Mouse (Mus musculus): ENCODE measurements around the gene Fahd1. TPM values are rescaled to one million over a fixed set of nuclear protein-coding genes. Genes with fewer than 3 reads are reported as not detected.

Fahd1 gene
- polyA plus RNA-seq (2012; ENCODE audit: low replicate concordance): 6.2 and 6.5 TPM in 2 replicates

GRCm38 (mm10) chr17:24850065-24850772 lies at the start of gene Fahd1:
Gene Fahd1, minus strand, starts transcription at chr17:24850364.

DNA sequence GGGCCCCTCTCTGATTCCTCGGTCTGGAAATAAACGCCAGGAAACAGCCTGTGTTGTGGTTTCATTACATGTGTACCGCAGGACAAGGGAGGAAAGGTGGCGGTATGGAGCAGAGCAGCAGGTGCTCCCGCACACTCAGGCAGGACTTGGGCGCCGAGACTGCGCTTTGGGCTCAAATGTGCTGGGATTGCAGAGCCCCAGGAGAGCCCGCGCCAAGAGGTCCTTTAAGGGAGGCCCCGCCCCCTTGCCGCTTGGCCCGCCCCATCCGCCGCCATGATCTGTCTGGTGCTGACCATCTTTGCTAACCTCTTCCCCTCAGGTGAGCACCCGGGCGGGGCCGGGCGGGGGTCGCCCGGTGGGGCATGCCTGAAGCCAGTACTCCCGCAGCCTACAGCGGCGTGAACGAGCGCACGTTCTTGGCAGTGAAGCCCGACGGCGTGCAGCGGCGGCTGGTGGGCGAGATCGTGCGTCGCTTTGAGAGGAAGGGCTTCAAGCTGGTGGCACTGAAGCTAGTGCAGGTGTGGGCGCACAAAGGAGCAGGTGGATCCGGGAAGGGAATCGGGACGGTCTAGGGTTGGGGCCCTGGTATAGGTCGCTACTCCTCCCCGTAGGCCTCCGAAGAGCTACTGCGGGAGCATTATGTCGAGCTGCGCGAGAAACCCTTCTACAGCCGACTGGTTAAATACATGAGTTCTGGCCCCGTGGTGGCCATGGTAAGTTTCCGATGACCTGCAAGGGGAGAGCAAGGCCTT lies 46.3 kb upstream of the Fahd1 start, which contains the start of gene Nme3:
Gene Nme3 (plus strand): TSS at position 260 of the 752 bp plus-strand sequence.

GRCm38 (mm10) chr17:24894995-24895547 lies 44.9 kb upstream of the Fahd1 start, which contains the start of the genes Eme2 and Mrps34:
Gene Eme2, minus strand, starts transcription at chr17:24895087.
Gene Mrps34, plus strand, starts transcription at chr17:24895116.

DNA sequence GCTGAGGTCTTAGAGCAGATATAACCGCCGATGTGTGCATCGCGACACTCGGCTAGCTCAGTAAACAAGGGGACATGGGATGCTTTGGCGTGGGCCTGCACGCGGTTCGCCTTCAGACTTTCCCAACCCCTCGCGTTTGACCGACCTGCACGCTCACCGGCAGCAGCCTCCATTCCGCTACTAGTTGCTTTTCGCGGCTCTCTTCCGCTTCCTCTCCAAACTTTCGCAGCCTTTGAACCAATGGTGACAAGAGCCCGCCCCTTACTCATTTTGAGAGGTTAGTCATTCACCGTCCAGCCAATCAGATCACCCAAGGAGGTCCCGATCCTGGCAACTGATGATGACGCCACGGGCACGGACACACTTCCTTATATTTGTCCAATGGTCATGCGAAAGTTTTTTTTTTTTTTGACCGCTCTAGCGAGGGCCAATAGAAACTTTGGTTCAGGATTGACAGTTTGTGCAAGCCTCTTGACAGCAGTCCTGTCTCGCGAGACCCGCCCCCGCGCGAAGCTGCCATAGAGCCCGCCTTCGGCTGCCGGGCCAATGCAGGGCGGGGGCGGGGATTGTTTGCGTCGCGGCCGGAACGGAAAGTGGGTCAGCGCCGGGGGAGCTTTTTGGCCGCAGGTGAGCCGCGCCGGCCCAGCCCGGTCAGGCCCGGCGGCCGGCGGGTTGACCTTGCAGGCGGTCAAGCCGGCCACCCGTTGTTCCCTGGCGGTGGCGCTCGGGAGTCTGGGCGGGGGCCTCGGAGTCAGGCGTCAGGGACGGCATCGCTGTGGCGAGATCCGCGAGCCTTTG lies 36.2 kb upstream of the Fahd1 start, which contains the start of the genes Nubp2 and Spsb3:
Gene Nubp2 (minus strand): TSS at position 216 of the 798 bp plus-strand sequence.
Gene Spsb3 (plus strand): TSS at position 510 of the 798 bp plus-strand sequence.

DNA sequence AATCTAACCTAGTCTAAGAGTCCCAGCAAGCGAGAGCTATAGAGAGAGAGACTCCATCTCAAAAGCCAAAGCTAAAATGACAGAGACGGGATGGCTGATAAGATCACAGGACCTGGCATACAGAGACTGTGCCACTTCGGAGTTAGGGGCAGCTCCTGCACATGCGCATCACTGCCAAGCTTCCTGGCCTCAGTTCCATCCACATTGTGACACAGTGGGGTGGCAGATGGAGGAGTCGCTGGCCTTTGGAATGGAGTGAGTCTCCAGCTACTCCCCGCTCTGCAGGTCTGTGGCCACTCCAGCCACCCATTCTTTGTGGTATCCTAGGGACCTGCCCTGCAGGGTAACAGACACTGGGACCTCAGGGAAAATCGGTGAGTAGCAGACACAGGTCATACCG lies 15.6 kb upstream of the Fahd1 start, which contains the start of gene Igfals:
Gene Igfals (plus strand): TSS at position 222 of the 400 bp plus-strand sequence.

DNA sequence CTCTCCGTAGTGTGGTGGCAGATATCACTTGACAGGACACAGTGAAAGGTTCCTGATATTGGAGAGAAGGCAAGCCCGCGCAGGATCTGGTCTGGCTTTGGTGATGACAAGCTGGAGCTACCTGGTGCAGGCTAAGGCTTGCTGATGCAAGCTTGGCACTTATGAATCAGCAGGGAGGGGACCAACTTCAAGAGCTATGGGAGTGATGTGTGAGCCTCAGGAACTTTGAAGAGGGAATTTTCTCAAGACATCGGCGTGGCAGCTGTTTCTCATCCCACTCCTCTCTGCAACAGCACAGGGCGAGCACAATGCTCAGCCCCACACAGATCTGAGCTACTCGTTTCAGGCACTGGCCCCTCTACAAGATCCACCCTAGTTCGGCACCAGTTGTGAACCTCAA lies 10.3 kb downstream of the Fahd1 start, which contains the start of gene Hagh:
Gene Hagh (plus strand): TSS at position 302 of the 400 bp plus-strand sequence.

DNA sequence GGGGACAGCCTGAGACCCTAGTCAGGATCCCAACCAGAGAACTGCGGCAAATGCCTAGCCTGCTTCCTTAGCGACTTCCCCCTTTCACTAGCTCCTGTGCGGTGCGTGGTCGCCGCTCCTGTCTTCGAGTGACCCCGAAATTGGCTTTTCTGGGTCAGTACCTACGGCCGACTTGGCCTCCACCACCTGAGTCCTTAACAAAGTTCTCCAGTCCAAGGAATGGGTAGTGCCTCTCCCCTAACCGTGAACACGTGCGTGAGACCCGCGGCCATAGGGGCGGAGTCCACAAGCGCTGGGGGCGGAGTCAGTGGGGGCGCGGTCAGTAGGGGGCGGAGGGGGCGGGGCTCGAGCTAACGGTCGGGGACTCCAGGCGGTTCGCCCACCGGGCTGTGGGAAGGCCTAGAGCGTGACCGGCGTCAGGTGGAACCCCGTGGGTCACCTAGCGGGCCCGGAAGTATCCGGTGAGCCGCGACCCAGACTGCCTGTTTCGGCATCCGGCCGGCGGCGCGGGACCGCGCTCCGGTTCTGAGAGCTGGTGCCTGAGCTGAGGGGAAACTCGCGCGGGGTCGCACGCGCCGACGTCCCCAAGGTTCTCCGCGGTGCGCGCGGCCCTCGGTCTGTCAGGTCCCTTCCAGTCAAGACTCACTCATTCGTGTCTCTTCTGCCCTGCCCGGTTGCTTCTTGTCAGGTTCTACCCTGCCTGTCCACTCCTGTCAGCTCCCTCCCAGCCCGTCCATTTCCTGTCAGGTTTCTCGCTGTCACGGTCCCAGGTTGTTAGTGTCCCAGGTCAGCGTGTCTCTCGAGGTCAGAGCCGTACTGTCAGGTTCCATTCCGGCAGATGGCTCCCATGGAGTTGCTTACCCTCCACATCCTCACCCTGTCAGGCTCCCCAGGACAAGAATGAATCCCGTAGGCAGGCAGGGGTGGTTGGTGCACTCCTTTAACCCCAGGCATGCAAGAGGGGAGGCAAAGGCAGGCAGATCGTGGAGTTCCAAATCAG lies 45.9 kb downstream of the Fahd1 start, which contains the start of gene Meiob:
Gene Meiob (plus strand): TSS at position 338 of the 1,000 bp plus-strand sequence.

Other genes with a start within 250 kb of the Fahd1 start
- gene Tsc2, start 217.7 kb downstream of the Fahd1 start, polyA plus RNA-seq (2012; ENCODE audit: low replicate concordance): 37.0 and 60.0 TPM in 2 replicates
- 4.3 and 4.4 TPM in 2 replicates for gene Nthl1, start 217.7 kb downstream of the Fahd1 start, polyA plus RNA-seq (2012; ENCODE audit: low replicate concordance)
- gene Slc9a3r2, start 200.0 kb downstream of the Fahd1 start, polyA plus RNA-seq (2012; ENCODE audit: low replicate concordance): 2.0 and 5.8 TPM in 2 replicates
- 1.1 and 4.6 TPM in 2 replicates for gene Npw, start 191.9 kb downstream of the Fahd1 start, polyA plus RNA-seq (2012; ENCODE audit: low replicate concordance)
- gene Zfp598, start 180.7 kb downstream of the Fahd1 start, polyA plus RNA-seq (2012; ENCODE audit: low replicate concordance): 144 and 147 TPM in 2 replicates
- 0.56 and 0.62 TPM in 2 replicates for gene Syngr3, start 160.4 kb downstream of the Fahd1 start, polyA plus RNA-seq (2012; ENCODE audit: low replicate concordance)
- 134 TPM in 2 replicates for gene Gfer, start 154.2 kb downstream of the Fahd1 start, polyA plus RNA-seq (2012; ENCODE audit: low replicate concordance)
- gene Noxo1, start 154.1 kb downstream of the Fahd1 start, polyA plus RNA-seq (2012; ENCODE audit: low replicate concordance): 0.69 and 1.8 TPM in 2 replicates
- gene Tbl3, start 142.7 kb downstream of the Fahd1 start, polyA plus RNA-seq (2012; ENCODE audit: low replicate concordance): 20.7 and 32.9 TPM in 2 replicates
- 0.42 and 0.46 TPM in 2 replicates for gene Rnf151, start 132.3 kb downstream of the Fahd1 start, polyA plus RNA-seq (2012; ENCODE audit: low replicate concordance)
- gene Rps2, start 132.2 kb downstream of the Fahd1 start, polyA plus RNA-seq (2012; ENCODE audit: low replicate concordance): 69.0 and 456 TPM in 2 replicates
- 350 and 503 TPM in 2 replicates for gene Ndufb10, start 125.9 kb downstream of the Fahd1 start, polyA plus RNA-seq (2012; ENCODE audit: low replicate concordance)
- gene Rpl3l, start 122.5 kb downstream of the Fahd1 start, polyA plus RNA-seq (2012; ENCODE audit: low replicate concordance): not detected in 2 replicates
- gene Msrb1, start 113.7 kb downstream of the Fahd1 start, polyA plus RNA-seq (2012; ENCODE audit: low replicate concordance): 9.9 and 15.7 TPM in 2 replicates
- gene Hs3st6, start 97.4 kb downstream of the Fahd1 start, polyA plus RNA-seq (2012; ENCODE audit: low replicate concordance): not detected in 2 replicates
- gene Meiob, start 46.1 kb downstream of the Fahd1 start, polyA plus RNA-seq (2012; ENCODE audit: low replicate concordance): not detected in 2 replicates
- 39.1 and 51.7 TPM in 2 replicates for gene Hagh, start 10.2 kb downstream of the Fahd1 start, polyA plus RNA-seq (2012; ENCODE audit: low replicate concordance)
- gene Igfals, start 15.6 kb upstream of the Fahd1 start, polyA plus RNA-seq (2012; ENCODE audit: low replicate concordance): 0.14 TPM in 1 of 2 replicates, not detected in the other
- 10.5 and 114 TPM in 2 replicates for gene Nubp2, start 36.0 kb upstream of the Fahd1 start, polyA plus RNA-seq (2012; ENCODE audit: low replicate concordance)
- gene Spsb3, start 36.3 kb upstream of the Fahd1 start, polyA plus RNA-seq (2012; ENCODE audit: low replicate concordance): 21.6 and 45.5 TPM in 2 replicates
- gene Eme2, start 44.7 kb upstream of the Fahd1 start, polyA plus RNA-seq (2012; ENCODE audit: low replicate concordance): 31.8 and 37.9 TPM in 2 replicates
- 81.1 and 115 TPM in 2 replicates for gene Mrps34, start 44.8 kb upstream of the Fahd1 start, polyA plus RNA-seq (2012; ENCODE audit: low replicate concordance)
- 16.0 and 19.6 TPM in 2 replicates for gene Nme3, start 46.1 kb upstream of the Fahd1 start, polyA plus RNA-seq (2012; ENCODE audit: low replicate concordance)
- gene Mapk8ip3, start 86.6 kb upstream of the Fahd1 start, polyA plus RNA-seq (2012; ENCODE audit: low replicate concordance): 38.3 and 49.4 TPM in 2 replicates
- gene Jpt2, start 110.3 kb upstream of the Fahd1 start, polyA plus RNA-seq (2012; ENCODE audit: low replicate concordance): 9.1 and 11.1 TPM in 2 replicates
- gene Cramp1l, start 165.4 kb upstream of the Fahd1 start, polyA plus RNA-seq (2012; ENCODE audit: low replicate concordance): 21.8 and 31.3 TPM in 2 replicates
- 6.6 and 11.9 TPM in 2 replicates for gene Ift140, start 165.7 kb upstream of the Fahd1 start, polyA plus RNA-seq (2012; ENCODE audit: low replicate concordance)
- gene Tmem204, start 233.2 kb upstream of the Fahd1 start, polyA plus RNA-seq (2012; ENCODE audit: low replicate concordance): 0.61 and 0.64 TPM in 2 replicates